Mouse (Mus musculus): ENCODE data around the gene Sigmar1. TPM values are rescaled to one million over a fixed set of nuclear protein-coding genes. Genes with fewer than 3 reads are reported as not detected.
"Not testable (repeated sequence)": the region's sequence is repeated elsewhere in the genome, so short reads cannot be mapped to it uniquely, and the experiment has no call there.

The Sigmar1 gene
- polyA plus RNA-seq, 1 experiment from 2014 or later = 87.4 TPM

DNA sequence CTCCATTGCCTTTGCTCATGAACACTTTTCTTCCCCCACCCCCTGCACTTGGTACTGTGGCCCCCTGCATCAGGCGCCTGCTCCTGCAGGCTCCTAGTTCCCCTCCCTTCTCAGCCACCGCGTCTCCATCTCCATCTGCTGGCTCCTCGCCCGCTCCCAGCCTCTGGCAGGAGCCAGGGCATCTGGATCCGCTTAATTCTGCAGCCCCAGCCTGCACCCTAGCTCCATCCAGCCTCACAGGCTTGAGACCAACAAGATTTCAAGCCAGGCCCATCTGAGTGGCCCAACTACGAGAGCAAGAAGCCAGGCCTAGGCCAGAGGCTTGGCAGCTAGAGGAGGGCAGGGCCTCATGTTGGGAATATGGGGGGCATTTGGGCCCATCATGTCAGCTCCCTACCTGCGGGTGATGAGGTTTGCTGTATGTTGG, 6.7 kb upstream of the Sigmar1 start:
- Histone ChIP-seq H3K36me3 (peaks cover 29% of the 10 kb centered on the region), H3K4me3 (replicated peaks) (peak overlapping the region; percentile 46), H3K9ac (peak overlapping the region; percentile 35), H3K4me1 (peaks cover 49% of the 10 kb centered on the region), H3K27ac (peak overlapping the region; percentile 89), H3K4me2 (peak overlapping the region; percentile 69)
- H3K27me3 ChIP-seq; H3K9me3 ChIP-seq (replicated peaks): not testable (repeated sequence)
- WGBS = 34% methylated on average over 8 of the region's 8 CpGs
- 0 out of 2 replicates have a peak, but pooled peaks have one; percentile 5 for ATAC-seq (replicated peaks; ENCODE audit: low FRiP score)

DNA sequence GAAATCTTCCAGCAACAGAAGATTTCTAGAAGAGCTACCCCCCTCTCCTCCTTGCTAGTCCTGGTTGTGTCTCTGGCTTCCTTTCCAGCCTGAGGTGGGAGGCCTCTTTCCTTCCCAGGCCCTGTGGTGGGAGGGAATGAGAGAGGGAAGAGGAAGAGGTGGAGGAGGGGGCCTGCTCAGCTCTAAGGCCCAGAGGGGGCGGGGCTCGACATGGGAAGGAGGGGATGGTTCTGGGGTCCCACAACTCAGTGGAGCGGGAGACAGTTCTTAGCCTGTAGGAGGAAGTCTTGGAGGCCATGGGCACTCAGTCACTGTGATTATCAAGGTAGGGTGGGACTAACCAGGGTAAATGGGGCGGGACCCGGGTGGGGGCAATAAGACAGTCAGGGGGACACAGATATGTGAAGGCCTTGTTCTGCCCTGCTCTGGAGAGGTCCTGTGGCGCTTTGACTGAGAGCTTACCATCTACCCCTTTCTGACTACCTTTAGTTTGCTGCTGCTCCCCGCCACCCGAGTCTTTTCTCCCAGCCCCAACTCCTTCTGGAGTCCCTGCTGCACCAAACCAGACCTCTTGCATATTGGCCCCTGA, 6.2 kb upstream of the Sigmar1 start:
- Histone ChIP-seq H3K27ac (peak overlapping the region; percentile 89), H3K4me2 (peak overlapping the region; percentile 69), H3K27me3 (no peaks in the 10 kb centered on the region), H3K9ac (peak overlapping the region; percentile 35; the same call in 1 of the 2 replicates), H3K9me3 (replicated peaks) (no peaks in the 10 kb centered on the region), H3K4me3 (replicated peaks) (peak overlapping the region; percentile 46), H3K4me1 (peaks cover 54% of the 10 kb centered on the region), H3K36me3 (peaks cover 30% of the 10 kb centered on the region)
- 20% methylated on average over 8 of the region's 8 CpGs for WGBS
- peak; percentile 73 for ATAC-seq (replicated peaks; ENCODE audit: low FRiP score)

DNA sequence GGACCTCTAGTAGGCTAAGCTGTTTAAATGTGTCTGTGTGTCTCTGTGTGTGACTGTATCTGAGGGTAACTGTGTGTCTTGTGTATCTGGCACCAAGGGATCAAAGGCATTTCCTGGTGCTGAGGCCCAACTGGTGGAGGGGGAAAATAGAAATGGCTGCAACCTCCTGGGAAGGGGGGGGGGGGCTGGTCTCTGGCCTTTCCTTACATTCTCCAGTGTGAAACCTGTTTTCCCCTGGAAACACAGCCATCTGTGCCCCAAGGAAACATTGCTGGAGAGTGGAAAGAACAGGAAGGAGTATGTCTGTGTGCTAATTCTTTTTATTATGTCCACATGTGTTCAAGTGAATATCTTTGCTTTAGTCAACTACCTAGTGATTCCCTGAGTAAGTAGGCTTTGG, 5.7 kb upstream of the Sigmar1 start:
- Histone ChIP-seq H3K27me3 (no peaks in the 10 kb centered on the region), H3K9me3 (replicated peaks) (no peaks in the 10 kb centered on the region), H3K9ac (0 out of 2 replicates have a peak overlapping the region, but pooled peaks have one; percentile 11), H3K4me3 (replicated peaks) (peak overlapping the region; percentile 46), H3K27ac (peak overlapping the region; percentile 89), H3K4me1 (peaks cover 59% of the 10 kb centered on the region), H3K4me2 (peak overlapping the region; percentile 69), H3K36me3 (peaks cover 30% of the 10 kb centered on the region)
- ATAC-seq (replicated peaks; ENCODE audit: low FRiP score) = no peak

DNA sequence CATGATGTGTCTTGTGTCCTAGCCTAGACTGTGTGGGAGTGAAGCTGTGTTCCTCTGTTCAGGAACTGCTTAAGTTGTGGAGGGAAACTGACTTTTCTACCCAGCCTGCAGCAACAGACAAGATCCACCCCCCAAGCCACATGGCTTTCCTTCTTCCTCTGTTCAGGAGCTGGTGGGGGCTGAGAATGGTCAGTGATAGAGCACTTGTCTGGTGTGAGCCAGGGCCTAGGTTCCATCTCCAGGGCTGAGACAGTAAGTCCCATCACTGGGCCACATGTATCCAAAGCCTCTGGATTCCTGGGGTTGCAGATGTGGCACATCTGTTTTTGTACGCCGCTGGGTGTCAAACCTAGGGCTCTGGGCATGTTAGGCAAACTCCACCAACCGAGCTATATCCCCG, 5.0 kb upstream of the Sigmar1 start:
- Histone ChIP-seq H3K4me1 (peaks cover 66% of the 10 kb centered on the region), H3K9ac (peak overlapping the region; percentile 61), H3K27me3 (no peaks in the 10 kb centered on the region), H3K36me3 (peaks cover 28% of the 10 kb centered on the region), H3K9me3 (replicated peaks) (no peaks in the 10 kb centered on the region), H3K4me3 (replicated peaks) (peak overlapping the region; percentile 46), H3K4me2 (peak overlapping the region; percentile 69), H3K27ac (peak overlapping the region; percentile 89)
- peak; percentile 9; the same call in 1 of the 2 replicates for ATAC-seq (replicated peaks; ENCODE audit: low FRiP score)
- WGBS = 71% methylated on average over 4 of the region's 4 CpGs

DNA sequence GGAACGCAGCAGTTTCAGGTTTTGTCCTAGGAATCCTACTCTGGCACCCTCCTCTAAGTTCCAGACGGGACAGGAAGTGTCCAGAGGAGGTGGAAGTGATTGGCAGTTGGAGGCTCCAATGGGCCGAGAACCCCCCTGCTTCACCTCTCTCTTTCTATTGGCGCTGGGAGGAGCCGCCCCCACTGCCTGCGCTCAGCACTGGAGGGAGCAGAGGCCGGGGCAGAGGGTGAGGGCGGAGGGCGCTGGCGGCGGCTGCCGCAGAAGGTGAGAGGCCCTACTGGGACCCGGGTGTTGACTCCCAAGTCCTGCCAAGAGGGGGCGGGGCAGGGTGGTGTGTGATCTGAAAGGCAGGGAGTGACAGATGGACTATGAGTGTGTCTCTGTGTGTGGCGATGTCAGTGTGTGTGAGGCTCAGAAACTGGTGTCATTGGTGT, 4.3 kb upstream of the Sigmar1 start:
- no peaks in the 10 kb centered on the region for H3K9me3 ChIP-seq (replicated peaks)
- H3K4me2 ChIP-seq = peak overlapping the region; percentile 69
- peak; percentile 92 for ATAC-seq (replicated peaks; ENCODE audit: low FRiP score)
- H3K4me1 ChIP-seq = peaks cover 66% of the 10 kb centered on the region
- WGBS = under 1% methylated on average over 15 of the region's 15 CpGs
- no peaks in the 10 kb centered on the region for H3K27me3 ChIP-seq
- H3K4me3 ChIP-seq (replicated peaks) = peak overlapping the region; percentile 46
- H3K9ac ChIP-seq = peak overlapping the region; percentile 61
- H3K36me3 ChIP-seq = peaks cover 23% of the 10 kb centered on the region
- H3K27ac ChIP-seq = peak overlapping the region; percentile 89

DNA sequence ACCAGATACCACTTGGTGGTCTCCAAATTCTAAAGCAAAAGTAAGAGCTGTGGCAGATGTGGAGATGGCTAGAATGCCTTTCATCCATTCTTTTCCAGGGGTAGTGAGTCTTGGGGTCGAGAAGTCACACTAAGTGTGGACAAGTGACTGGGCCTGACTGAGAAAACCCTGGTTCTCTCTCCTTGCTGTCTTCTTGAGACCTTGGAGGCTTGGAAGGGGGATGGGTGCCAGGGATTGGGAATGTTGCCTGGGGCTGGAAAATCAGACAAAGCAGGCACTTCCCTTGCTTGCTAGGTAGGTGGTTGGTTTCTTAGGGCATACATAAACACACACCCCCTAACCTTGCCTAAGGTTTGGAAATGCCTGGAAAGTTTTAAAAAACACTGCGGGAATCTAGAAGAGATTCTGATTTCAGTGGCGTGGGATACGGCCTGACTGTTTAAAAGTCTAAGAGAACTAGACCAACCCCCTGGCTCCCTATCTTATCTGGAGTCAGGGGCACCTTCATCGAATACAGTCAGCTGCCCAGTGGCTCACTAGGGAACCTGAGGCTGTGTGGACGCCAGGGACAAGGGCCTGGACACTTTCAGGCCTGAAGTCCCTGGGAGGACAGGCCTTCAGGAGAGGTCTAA, 3.8 kb upstream of the Sigmar1 start:
- Histone ChIP-seq H3K4me1 (peaks cover 67% of the 10 kb centered on the region), H3K27ac (peak overlapping the region; percentile 89), H3K9me3 (replicated peaks) (no peaks in the 10 kb centered on the region), H3K9ac (0 out of 2 replicates have a peak overlapping the region, but pooled peaks have one; percentile 35), H3K27me3 (no peaks in the 10 kb centered on the region), H3K36me3 (peaks cover 23% of the 10 kb centered on the region), H3K4me2 (peak overlapping the region; percentile 69), H3K4me3 (replicated peaks) (peak overlapping the region; percentile 46)
- ATAC-seq (replicated peaks; ENCODE audit: low FRiP score) = no peak
- 40% methylated on average over 6 of the region's 6 CpGs for WGBS

DNA sequence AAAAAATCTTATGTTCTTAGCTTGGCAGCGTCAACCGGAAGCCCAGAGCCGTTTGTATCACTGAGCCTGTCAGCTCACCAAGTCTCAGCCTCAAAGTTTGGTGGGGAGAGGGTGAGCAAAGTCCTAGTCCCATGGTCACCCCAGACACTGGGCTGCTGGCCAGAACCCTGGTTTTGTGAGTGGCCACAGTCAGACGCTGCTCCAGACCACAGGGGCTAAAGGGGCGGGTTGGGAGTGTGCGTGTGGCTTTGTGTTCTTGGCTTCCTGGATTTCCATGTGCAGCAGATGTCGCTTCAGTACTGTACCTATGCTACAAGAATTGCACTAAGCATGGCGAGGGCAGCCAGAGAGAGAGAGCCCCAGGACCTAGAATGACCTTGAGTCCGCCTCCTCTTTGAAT, 3.2 kb upstream of the Sigmar1 start:
- ATAC-seq (replicated peaks; ENCODE audit: low FRiP score) = no peak
- Histone ChIP-seq H3K4me1 (peaks cover 71% of the 10 kb centered on the region), H3K27ac (peak overlapping the region; percentile 89), H3K9ac (no peak overlapping the region), H3K4me3 (replicated peaks) (no peak overlapping the region), H3K27me3 (no peaks in the 10 kb centered on the region), H3K36me3 (peaks cover 23% of the 10 kb centered on the region), H3K9me3 (replicated peaks) (no peaks in the 10 kb centered on the region), H3K4me2 (no peak overlapping the region)
- 78% methylated on average over 9 of the region's 9 CpGs for WGBS

DNA sequence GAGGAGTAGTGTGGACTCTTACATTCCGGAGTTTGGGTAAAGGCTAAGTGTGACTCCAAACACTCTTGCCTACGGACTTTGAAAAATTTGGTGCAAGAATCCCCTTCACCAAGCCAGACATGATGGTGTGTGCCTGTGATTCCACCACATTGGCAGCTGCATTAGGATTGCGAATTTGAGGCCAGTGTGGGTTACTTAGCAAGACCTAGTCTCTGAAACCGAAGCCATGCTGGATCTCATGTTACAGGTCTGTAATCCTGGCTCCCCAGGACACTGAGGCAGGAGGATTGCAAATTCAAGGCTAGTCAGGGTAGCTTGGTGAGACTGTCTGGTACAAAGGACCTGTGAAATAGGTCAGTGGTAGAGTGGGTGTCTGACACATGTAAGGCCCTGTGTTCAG, 2.7 kb upstream of the Sigmar1 start:
- Histone ChIP-seq H3K36me3 (peaks cover 23% of the 10 kb centered on the region), H3K9ac (no peak overlapping the region), H3K4me2 (no peak overlapping the region), H3K4me3 (replicated peaks) (no peak overlapping the region), H3K27me3 (no peaks in the 10 kb centered on the region), H3K27ac (peak overlapping the region; percentile 89; the same call in 1 of the 2 replicates), H3K4me1 (peaks cover 71% of the 10 kb centered on the region), H3K9me3 (replicated peaks) (no peaks in the 10 kb centered on the region)
- 89% methylated on average over 4 of the region's 4 CpGs for WGBS
- ATAC-seq (replicated peaks; ENCODE audit: low FRiP score) = no peak

DNA sequence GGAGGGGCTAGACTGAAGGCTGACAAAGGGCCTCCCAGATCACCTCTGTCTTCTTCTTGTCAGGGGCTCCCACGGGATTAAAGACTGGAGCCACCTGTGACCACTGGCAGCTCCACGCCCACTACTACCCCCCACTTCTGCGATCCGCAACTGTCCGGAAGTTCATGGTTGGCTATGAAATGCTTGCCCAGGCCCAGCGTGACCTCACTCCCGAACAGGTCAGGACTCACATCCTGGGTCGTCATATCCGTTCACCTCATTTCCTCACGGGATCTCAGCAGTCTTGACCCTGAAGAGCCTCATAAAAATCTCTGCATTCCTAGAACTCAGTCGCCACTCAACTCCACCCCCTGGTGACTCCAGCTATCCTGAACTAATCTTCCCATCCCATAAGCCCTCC, 2.1 kb upstream of the Sigmar1 start:
- Histone ChIP-seq H3K9ac (no peak overlapping the region), H3K4me1 (peaks cover 68% of the 10 kb centered on the region), H3K9me3 (replicated peaks) (no peaks in the 10 kb centered on the region), H3K27ac (no peak overlapping the region), H3K4me2 (no peak overlapping the region), H3K27me3 (no peaks in the 10 kb centered on the region), H3K4me3 (replicated peaks) (no peak overlapping the region), H3K36me3 (peaks cover 23% of the 10 kb centered on the region)
- WGBS = 44% methylated on average over 11 of the region's 11 CpGs
- ATAC-seq (replicated peaks; ENCODE audit: low FRiP score) = no peak

DNA sequence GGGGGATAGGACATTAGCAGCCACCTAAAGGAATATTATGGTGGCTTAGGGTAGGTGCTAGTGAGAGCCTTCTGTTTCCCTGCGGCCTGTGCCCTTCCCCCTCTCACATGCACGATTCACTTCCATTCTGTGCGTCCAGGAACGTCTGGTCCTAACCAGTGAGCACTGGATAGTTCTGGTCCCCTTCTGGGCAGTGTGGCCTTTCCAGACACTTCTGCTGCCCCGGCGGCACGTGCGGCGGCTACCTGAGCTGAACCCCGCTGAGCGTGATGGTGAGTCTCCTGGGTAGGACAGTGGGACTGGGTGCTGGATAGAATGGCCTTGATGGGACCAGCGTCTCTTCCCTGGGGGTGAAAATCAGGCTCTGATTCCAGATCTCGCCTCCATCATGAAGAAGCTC, 1.4 kb upstream of the Sigmar1 start:
- no peak for ATAC-seq (replicated peaks; ENCODE audit: low FRiP score)
- WGBS = 93% methylated on average over 13 of the region's 13 CpGs
- no peaks in the 10 kb centered on the region for H3K9me3 ChIP-seq (replicated peaks)
- no peak overlapping the region for H3K9ac ChIP-seq
- no peak overlapping the region for H3K4me2 ChIP-seq
- H3K4me3 ChIP-seq (replicated peaks) = no peak overlapping the region
- peaks cover 23% of the 10 kb centered on the region for H3K36me3 ChIP-seq
- H3K27ac ChIP-seq = no peak overlapping the region
- H3K4me1 ChIP-seq = peaks cover 61% of the 10 kb centered on the region
- no peaks in the 10 kb centered on the region for H3K27me3 ChIP-seq

DNA sequence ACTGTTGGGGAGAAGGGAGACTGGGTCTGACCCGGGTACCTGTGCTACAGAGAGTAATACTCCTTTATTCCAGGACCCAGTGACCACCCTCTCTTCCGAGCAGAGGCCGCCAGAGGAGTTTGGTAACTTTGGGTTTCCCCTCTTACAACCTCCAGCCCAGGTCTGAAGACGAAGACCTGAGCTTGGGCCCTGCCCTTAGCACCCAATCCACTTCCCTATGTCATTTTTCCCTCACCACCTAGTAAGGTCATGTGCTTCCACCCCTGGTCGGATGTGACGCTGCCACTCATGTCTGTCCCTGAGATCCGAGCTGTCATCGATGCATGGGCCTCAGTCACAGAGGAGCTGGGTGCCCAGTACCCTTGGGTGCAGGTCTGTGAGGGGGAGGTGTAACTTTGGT, 483 bp upstream of the Sigmar1 start:
- no peak for ATAC-seq (replicated peaks; ENCODE audit: low FRiP score)
- peak overlapping the region; percentile 74; the same call in 1 of the 2 replicates for H3K9ac ChIP-seq
- peak overlapping the region; percentile 69 for H3K4me3 ChIP-seq (replicated peaks)
- H3K36me3 ChIP-seq = peaks cover 23% of the 10 kb centered on the region
- H3K27me3 ChIP-seq = no peaks in the 10 kb centered on the region
- H3K4me1 ChIP-seq = peaks cover 52% of the 10 kb centered on the region
- no peaks in the 10 kb centered on the region for H3K9me3 ChIP-seq (replicated peaks)
- WGBS = 77% methylated on average over 8 of the region's 8 CpGs
- H3K27ac ChIP-seq = peak overlapping the region; percentile 95
- H3K4me2 ChIP-seq = peak overlapping the region; percentile 90

DNA sequence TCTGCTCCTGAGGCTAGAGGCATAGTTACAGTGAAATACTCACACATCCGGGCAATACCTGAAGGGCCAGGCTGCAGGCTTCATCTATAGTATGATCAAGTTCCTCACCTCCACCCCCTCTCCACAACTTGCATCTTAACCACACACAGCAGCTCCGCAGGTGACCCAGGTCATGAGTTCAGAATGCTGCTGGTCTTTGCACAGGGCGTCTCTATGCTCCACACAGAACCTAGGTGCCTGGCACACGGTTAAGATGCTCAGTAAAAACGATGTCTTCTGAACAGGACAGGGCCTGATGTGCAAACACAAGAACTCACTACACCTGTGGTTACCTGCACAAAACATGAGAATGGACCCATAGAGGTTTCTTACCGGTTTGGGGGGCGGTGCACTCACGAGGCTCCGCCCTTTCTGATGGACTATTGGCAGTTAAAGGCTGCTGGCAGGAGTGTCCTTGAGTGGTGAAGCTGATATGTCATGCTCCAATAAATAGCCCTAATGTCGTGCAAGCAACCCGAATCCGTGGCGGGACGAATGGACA, 1.1 kb downstream of the Sigmar1 start, which contains the start of gene Galt:
Galt (plus strand) TSS at position 432 of the 541 bp plus-strand sequence.
- Histone ChIP-seq H3K36me3 (peaks cover 23% of the 10 kb centered on the region), H3K4me3 (replicated peaks) (peak within 1 kb of the TSS; percentile 69), H3K27me3 (no peaks in the 10 kb centered on the region), H3K4me1 (peaks cover 38% of the 10 kb centered on the region), H3K9me3 (replicated peaks) (no peaks in the 10 kb centered on the region), H3K27ac (peak within 1 kb of the TSS; percentile 95), H3K4me2 (peak within 1 kb of the TSS; percentile 90), H3K9ac (peak within 1 kb of the TSS; percentile 74)
- 14% methylated on average over 14 of the region's 14 CpGs for WGBS
- ATAC-seq (replicated peaks; ENCODE audit: low FRiP score) = peak; percentile 65

All from kidney, embryonic 15.5 days (tissue).